Mouse (Mus musculus) left cerebral cortex, postnatal 14 days (tissue): ENCODE measurements around the gene Igfbp1. TPM values are rescaled to one million over a fixed set of nuclear protein-coding genes. Genes with fewer than 3 reads are reported as not detected.
"Not testable (repeated sequence)": the region's sequence is repeated elsewhere in the genome, so short reads cannot be mapped to it uniquely, and the experiment has no call there.

ENCODE experiments used
- DNase-seq, 2 experiments: peaks; one replicate each; pipeline ENCODE4 v3.0.0; 2021 to 2022; ENCODE audit warnings: low spot score in 2 of 2, mixed read lengths in 1 of 2
- intact Hi-C: fragments of 180-260 bp; cut with DNase I; formaldehyde crosslinking; loops from one replicate; pipeline ENCODE4 v1.15.1; 2025
- total RNA-seq, 2 experiments: library from RNA; stranded (reverse); gene quantifications; 2 replicates each; pipeline ENCODE4 v1.2.3; 2021

Igfbp1 gene
- total RNA-seq, 2 experiments from 2014 or later, result 0.31 TPM; not detected in 1

DNA sequence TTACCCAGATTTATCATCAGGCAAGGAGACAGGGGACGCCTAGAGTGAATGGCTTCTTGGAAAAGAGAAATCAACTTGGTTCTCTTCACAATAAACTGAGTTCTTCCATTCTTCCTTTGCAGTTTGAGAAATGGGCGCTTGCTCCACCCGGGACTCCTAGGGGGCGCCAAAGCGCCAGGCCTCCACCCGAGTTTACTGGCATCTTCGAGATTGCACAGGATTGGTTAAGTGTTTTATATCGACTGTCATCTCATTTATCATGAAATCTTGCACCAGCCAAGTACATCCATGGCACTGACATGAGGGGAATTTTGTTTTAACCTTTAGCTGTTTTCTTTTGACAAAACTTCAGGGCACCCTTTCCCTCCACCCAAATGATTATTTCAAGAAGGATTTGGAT lies 18.1 kb downstream of the Igfbp1 start:
- intact Hi-C loops, result loop anchor here (10.0 kb wide), 1 partner anchor 919 kb away; no protein-coding TSS in a partner anchor
- peak; percentile 76 to 79 for DNase-seq

DNA sequence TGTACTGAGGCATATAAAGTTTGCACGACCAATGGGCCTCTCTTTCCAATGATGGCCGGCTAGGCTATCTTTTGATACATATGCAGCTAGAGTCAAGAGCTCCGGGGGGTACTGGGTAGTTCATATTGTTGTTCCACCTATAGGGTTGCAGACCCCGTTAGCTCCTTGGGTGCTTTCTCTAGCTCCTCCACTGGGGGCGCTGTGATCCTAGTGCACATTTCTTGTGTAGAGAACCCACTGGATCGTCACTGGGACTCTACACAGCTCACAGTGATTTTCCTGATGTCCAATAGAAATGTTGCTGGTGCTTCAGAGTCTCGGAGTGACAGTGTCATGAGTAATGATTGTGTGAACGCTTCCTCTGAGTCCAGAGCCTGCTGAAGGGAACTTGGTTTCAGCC lies 24.2 kb downstream of the Igfbp1 start:
- DNase-seq, intact Hi-C loops: not testable (repeated sequence)

DNA sequence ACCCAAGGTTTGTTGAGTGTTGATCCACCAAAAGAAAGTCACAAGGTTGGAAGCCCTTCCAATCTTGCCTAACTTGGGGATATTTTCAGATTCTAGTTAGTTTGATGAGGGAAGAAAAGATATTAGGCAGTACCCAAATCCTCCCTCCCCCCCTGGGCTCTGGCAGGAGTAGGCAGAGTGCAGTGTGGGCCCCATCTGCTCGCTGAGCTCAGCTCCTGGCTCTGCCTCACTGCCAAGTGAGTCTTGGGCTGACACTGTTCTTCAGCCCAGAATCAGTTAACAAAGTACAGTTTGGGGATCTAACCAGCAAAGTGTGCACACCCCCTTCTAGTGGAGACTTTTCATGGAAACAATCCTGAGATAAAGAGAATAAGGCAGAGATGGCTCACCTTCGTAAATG lies 28.6 kb downstream of the Igfbp1 start:
- DNase-seq, result peak in 1 of 2 experiments; percentile 31
- intact Hi-C loops, result no loop called here

DNA sequence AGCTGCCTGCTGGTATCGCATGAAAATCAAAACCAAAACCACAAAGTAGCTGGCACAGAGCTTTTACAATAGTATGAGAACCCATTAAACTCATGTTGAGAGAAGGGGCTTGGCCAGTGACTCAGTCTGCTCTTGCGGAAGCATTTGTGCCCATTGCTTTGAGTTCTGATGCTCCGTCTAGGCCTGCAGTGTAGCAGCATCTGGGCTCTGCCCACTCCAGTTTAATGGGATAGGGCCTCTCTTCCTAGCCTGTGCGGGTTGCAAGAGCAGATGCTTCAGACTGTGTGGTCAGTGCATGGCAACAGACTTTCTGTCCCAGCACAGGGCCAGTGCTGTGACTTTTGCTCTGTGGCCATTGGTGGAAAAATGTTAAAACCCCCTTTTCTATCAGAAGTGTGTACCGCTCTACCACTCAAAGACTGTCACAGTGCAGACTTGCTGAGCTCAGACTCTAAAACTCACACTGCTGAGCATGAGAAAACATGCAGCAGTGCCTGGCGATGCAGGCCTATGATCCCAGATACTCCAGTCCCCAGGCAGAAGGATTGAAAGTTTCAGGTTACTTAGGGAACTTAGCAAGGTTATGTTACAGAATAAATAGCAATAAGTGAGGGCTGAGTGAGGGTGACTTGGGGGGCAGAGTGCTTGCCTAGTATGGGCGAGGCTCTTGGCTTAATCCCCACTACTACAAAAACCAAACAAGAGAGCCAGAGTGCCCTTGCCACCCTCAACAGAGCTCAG lies 29.4 kb downstream of the Igfbp1 start:
- DNase-seq, result no peak
- intact Hi-C loops, result no loop called here

DNA sequence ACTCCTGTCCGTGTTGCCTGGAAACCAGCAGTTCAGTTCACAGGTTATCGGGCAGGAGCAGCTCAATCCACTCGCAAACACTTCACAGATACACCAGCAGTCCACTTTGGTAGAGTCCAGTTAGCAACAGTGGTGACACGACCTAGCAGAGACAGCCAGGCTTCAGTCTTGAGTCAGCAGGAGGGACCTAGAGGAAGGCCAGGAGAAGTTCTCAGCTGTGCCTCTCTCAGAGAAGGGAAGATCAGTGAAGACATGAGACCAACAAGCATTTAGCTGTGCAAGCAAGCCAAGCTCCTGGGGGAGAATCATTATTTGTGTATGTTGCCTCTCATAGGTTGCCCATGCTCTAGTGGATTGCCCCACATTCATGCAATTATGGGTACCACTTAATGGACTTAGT lies 30.5 kb downstream of the Igfbp1 start:
- intact Hi-C loops, result no loop called here

DNA sequence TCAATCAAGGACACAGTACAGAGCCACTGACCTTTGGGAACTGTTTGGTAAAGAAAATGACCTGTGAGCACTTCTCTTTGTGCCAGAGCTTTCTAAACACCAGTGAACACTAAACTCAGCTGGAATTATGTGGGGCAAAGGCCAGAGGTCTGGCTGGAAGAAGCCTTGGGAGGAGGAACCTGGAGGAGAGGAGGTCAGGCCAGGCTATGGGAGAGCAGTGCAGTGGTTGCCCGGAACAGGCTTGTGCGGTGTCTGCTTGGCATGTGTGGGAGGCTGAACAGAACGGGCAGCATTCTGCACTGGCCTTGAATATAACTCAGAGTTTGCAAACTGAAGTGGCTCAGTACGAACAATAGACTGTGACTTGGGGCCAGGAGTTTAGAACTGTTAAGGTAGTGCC lies 32.4 kb downstream of the Igfbp1 start:
- DNase-seq, result no peak
- intact Hi-C loops, result no loop called here

More for the DNA sequence above, 30.5 kb downstream of the Igfbp1 start:
- no peak for DNase-seq

DNA sequence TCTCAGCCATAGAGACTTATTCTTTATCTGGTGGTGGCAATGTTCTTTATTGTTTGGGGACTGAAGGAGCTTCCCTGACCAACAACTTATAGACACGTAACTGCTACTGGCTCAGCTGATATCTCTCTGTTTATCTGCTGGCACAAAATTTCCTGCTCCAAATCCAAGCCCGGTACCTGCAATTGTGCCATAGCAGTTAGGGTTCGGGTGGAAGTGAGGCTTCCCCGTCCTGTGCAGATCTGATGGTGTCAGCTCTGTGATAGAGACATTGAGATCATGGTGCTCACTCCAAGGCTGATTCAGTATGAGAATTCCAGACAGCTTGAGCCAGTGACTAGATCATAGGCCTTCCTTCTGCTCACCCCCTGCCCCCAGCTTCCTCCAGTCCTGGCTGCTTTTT lies 34.4 kb downstream of the Igfbp1 start:
- DNase-seq, result no peak
- intact Hi-C loops, result no loop called here

DNA sequence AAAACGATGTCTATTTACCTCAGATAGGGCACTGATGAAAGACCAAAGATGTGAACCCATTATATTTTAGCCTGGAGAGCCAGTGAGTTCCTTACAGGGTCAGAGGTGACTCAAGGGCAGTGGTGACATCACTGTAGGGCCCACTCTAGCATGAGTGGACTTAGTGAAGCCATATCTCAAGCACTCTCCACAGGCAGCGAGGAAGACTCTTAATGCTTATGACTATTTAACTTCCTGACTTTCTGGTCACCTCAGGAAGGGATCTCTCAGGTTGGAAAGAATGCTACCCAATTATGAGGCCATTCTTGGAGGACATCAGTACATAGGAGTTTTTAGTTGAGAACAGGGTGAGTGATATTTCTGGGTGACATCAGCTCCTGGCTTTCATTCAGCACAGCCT lies 35.8 kb downstream of the Igfbp1 start:
- DNase-seq, result no peak
- intact Hi-C loops, result no loop called here

DNA sequence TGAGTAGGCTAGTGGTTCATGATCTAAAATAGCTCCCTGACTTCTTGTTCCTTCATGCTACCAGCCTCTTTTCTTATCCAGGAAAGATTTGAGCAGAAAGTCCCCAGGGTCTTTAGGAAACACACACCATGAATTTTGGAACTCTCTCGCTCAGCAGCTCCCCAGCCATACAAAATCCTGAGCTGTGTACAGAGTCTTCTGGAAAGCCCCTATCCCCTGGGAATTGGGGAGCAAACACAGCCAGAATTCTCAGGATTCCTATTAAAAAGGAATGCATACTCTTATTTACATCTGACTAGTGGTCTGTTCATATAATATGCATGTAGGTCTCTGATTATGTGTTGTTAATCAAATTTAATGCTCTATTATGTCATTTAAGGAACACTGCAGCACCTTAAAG lies 36.9 kb downstream of the Igfbp1 start:
- intact Hi-C loops, result no loop called here
- DNase-seq, result no peak

DNA sequence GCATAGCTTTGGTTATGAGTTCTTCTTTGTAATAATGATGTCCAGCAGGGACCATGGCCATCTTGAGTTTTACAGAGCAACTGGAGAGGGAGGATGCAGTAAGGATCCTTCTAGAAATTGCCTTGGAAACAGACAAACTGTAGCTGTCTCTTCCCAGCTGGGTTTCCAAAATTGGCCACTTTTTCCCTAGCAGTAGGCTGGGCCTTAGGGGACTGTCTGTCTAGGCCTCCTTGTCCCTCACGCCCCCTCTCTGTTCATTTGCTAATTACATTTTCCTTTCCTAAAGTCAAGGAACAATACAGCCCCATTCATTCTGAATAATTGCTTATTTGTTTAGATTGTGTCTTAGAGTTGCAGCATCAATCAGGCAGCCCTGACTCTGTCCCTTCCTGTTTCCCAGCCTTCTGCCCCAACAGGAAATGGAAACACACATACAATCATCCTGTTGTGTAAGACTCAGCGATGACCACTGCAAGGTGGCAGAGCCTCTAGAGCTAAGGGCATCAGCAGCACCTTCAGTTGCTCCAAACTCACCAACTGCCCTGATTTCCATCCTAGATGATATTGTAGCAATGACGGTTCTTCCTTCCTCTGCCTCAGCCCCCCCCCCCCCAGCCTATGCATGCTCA lies 37.5 kb downstream of the Igfbp1 start:
- intact Hi-C loops, result no loop called here
- peak in 1 of 2 experiments; percentile 34 for DNase-seq

DNA sequence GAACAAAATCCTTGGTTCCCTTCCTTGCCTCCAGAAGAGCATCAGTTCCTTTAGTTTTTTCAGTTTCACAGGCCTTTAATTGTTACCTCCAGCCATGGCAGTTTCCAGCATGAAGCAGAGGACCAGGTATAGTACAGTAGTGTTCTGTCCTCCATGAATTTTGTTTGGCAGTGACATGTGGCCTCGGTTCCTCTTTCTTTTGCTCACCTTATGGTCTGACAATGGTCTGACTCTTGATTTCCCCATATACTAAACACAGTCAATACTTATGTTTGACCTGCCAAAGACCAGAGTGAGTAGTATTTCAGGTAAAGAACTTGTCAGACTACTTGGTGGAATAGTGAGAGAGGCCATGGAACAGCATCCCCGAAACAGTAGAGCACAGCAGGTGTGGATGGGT lies 39.2 kb downstream of the Igfbp1 start:
- DNase-seq, result no peak
- intact Hi-C loops, result no loop called here

DNA sequence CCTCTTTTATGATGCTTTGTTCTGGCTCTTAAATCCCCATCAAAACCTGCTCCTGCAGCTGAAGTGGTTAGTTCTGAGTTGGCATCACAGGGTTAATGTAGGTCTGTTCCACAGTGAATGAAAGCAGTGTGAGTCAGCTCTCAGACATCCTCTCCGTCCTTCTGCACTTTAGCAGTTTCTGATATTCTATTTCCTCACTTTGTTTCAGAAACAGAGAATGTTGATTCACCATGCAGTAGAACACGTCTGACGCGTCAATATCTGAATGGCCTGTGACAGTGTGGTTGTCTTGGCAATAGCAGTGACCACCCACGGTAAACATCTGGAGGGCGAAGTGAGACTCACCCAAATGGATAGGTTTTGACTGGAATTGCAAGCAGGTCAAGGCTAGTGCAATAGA lies 40.1 kb downstream of the Igfbp1 start:
- DNase-seq, result no peak

DNA sequence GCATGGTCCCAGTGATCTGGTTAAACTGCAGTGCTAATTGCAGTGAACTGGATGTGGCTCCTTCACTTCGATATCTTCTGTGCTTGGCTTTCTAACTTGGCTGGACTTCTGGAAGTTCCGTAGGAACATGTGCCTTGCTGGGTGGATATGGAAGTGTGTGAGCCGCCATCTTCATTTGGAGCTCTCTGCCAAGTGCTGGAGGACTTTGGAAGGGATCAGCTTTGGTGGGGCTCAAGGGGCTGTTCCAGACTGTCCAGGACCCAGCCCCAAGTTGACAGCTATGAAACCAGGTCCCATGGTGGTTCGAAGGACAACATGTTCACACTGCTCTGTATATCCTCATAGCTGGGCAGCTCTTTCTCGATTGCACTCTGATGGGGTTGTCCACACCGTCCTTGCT lies 41.0 kb downstream of the Igfbp1 start:
- no peak for DNase-seq
- intact Hi-C loops, result no loop called here

More for the DNA sequence above, 40.1 kb downstream of the Igfbp1 start:
- intact Hi-C loops, result no loop called here

DNA sequence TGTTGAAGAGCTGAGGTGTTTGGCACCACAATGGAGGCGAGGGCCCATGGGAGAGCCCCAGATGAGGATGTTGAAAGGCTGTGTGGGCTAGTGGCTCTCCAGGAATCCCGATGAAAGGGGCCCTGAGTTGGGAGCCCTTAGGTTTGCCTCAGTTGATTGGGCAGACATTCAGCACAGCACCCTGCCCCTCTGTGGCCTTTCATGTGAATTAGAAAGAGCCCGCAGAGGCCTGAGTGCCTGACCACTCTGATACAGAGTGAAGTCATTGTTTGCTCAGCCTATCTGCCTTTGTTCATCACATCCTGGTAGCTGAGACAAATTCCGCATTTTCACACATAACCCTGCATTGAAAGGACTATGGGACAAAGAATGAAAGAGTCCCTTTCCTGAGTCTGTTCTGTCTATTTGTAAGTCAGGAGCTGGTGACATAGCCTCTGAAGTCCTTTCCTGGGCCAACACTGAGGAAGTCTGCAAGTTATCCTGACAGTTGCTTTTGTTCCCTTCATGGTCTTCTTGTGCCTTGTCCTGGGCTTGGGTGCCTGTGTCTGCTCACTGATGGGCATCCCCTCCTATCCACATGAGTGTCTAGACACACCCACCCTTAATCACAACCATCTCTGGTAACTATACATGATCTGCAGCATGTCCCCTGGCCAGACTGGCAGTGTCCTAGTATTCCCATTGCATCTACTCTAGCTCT lies 41.6 kb downstream of the Igfbp1 start:
- no peak for DNase-seq
- intact Hi-C loops, result no loop called here

DNA sequence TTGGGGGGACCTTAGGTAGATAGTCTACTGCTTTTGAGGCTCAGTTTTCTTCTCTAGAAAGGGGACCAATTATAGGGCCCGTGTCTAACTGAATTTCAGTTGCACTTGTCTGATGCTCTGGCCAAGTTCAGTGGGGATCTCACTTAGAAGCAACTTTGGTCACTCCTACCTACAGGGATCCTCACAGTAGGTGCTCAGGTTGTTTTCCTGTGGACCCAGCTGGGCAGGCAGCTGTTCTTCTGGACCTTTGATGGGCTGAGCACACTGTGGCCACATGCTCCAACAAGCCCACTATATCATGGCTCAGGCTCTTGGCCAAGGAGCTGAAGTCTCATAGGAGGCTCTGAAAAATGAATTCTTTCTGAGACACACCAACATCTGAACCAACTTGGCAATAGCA lies 47.2 kb downstream of the Igfbp1 start:
- DNase-seq, result no peak
- intact Hi-C loops, result no loop called here

DNA sequence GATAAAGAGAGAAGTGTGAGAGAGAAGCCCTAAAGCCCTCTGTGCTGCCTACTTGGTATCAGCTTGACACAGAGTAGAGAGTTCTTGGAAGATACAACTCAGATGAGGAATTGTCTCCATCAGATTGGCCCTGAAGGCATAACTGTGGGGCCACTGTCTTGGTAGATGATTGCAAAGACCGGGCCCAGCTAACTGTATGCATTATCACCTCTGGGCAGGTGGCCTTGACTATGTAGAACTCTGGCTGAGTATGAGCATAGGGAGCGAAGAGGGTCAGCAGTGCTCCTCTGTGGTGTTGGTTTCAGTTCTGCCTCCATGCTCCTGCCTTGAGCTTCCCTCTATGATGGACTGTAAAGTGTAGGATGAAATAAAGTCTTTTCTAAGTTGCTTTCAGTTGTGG lies 52.8 kb downstream of the Igfbp1 start:
- DNase-seq, result no peak
- intact Hi-C loops, result no loop called here

DNA sequence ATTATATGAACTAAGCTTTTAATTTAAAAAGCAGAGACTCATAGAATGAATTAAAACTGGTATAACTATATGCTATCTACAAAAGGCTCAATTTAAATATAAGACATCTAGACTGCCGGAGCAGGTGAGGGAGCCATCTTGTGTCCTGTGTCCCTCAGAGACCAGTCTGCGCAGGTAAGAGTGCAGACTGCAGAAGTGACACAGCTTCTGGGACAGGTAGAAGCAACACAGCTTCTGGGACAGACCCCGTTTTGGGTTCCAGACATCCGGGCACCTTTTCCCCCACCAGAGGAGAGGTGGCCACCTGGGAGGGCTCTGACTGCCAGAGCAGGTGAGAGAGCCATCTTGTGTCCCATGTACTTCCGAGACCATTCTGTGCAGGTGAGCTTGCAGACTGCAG lies 53.3 kb downstream of the Igfbp1 start:
- intact Hi-C loops, result no loop called here
- no peak for DNase-seq
